Mouse (Mus musculus): ENCODE measurements around the gene Actc1. TPM values are rescaled to one million over a fixed set of nuclear protein-coding genes. Genes with fewer than 3 reads are reported as not detected.

Actc1 gene
- polyA plus RNA-seq, 1 experiment from 2014 or later = 15,377 TPM

- Histone ChIP-seq H3K4me3 (ENCODE audit: low read length) (no peak overlapping the region), H3K27me3 (ENCODE audit: control insufficient read depth, insufficient read depth, low read length) (no peaks in the 10 kb centered on the region), H3K9me3 (replicated peaks; ENCODE audit: control insufficient read depth, low read length) (no peaks in the 10 kb centered on the region), H3K4me2 (ENCODE audit: low read depth, low read length) (no peak overlapping the region), H3K36me3 (ENCODE audit: control insufficient read depth, insufficient read depth) (no peaks in the 10 kb centered on the region), H3K4me1 (ENCODE audit: control insufficient read depth, insufficient read depth, low read length) (peaks cover 7% of the 10 kb centered on the region; the same call in 1 of the 2 replicates), H3K27ac (ENCODE audit: low read length) (no peak overlapping the region), H3K9ac (ENCODE audit: low read length) (no peak overlapping the region)
- 72% methylated on average over 9 of the region's 9 CpGs for WGBS
- no peak for ATAC-seq (replicated peaks; ENCODE audit: extremely low read depth, insufficient read depth, low FRiP score)
These were observed 40.2 kb upstream of the Actc1 start for GRCm38 (mm10) chr2:114093577-114093976.

DNA sequence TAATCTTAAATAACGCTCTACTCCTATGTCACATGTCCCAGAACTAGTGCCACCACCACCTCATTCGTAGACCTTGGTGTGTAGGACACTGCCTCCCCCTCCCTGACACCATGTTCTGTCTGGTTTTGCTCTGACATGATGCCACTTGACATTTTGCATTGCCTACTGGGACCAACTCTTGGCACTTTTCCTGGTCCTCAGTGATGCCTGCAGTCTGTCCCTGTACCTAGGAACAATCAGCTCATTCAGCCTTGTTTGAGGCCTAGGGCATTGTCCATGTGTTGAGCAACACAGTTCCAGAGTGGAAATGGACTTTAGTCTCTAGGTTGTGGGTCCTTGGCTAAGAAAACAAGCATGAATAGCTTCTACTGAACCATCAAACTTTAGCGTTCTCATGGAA, 36.5 kb upstream of the Actc1 start:
- no peak for ATAC-seq (replicated peaks; ENCODE audit: extremely low read depth, insufficient read depth, low FRiP score)
- H3K9ac ChIP-seq (ENCODE audit: low read length) = no peak overlapping the region
- no peaks in the 10 kb centered on the region for H3K9me3 ChIP-seq (replicated peaks; ENCODE audit: control insufficient read depth, low read length)
- H3K36me3 ChIP-seq (ENCODE audit: control insufficient read depth, insufficient read depth) = no peaks in the 10 kb centered on the region
- WGBS = 66% methylated on average over 3 of the region's 3 CpGs
- no peak overlapping the region for H3K4me2 ChIP-seq (ENCODE audit: low read depth, low read length)
- H3K27me3 ChIP-seq (ENCODE audit: control insufficient read depth, insufficient read depth, low read length) = no peaks in the 10 kb centered on the region
- H3K27ac ChIP-seq (ENCODE audit: low read length) = no peak overlapping the region
- H3K4me1 ChIP-seq (ENCODE audit: control insufficient read depth, insufficient read depth, low read length) = 0 out of 2 replicates have a peak, but pooled peaks cover 2% of the 10 kb centered on the region
- H3K4me3 ChIP-seq (ENCODE audit: low read length) = no peak overlapping the region

DNA sequence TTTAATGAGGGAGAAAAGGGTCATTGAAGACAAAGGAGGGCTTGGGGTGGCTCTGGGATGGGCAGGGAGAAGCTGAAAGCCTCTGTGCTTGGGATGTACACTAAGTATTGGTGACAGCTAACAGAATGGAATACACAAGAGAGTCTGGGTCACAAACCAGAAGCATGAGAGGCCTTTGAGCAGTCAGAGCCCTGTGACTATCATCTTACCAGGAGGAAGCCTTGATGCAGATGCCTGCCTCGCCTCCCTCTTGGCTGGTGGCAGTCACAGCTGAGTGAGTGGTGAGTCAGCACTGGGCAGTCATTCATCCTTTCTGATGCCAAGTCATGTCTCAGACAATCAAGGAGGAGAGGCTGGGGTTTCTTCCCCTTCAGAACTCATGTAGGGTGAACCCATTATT, 33.9 kb upstream of the Actc1 start:
- Histone ChIP-seq H3K36me3 (ENCODE audit: control insufficient read depth, insufficient read depth) (no peaks in the 10 kb centered on the region), H3K27ac (ENCODE audit: low read length) (no peak overlapping the region), H3K9me3 (replicated peaks; ENCODE audit: control insufficient read depth, low read length) (no peaks in the 10 kb centered on the region), H3K4me1 (ENCODE audit: control insufficient read depth, insufficient read depth, low read length) (0 out of 2 replicates have a peak, but pooled peaks cover 2% of the 10 kb centered on the region), H3K4me3 (ENCODE audit: low read length) (no peak overlapping the region), H3K4me2 (ENCODE audit: low read depth, low read length) (no peak overlapping the region), H3K27me3 (ENCODE audit: control insufficient read depth, insufficient read depth, low read length) (no peaks in the 10 kb centered on the region), H3K9ac (ENCODE audit: low read length) (no peak overlapping the region)
- no peak for ATAC-seq (replicated peaks; ENCODE audit: extremely low read depth, insufficient read depth, low FRiP score)
- WGBS = 37% methylated on average over 1 of the region's 1 CpGs

- Histone ChIP-seq H3K27ac (ENCODE audit: low read length) (peak overlapping the region; percentile 39), H3K27me3 (ENCODE audit: control insufficient read depth, insufficient read depth, low read length) (no peaks in the 10 kb centered on the region), H3K9me3 (replicated peaks; ENCODE audit: control insufficient read depth, low read length) (no peaks in the 10 kb centered on the region; the same call in 1 of the 2 replicates), H3K36me3 (ENCODE audit: control insufficient read depth, insufficient read depth) (no peaks in the 10 kb centered on the region), H3K9ac (ENCODE audit: low read length) (no peak overlapping the region), H3K4me2 (ENCODE audit: low read depth, low read length) (no peak overlapping the region), H3K4me1 (ENCODE audit: control insufficient read depth, insufficient read depth, low read length) (0 out of 2 replicates have a peak, but pooled peaks cover 10% of the 10 kb centered on the region), H3K4me3 (ENCODE audit: low read length) (no peak overlapping the region)
- peak; percentile 63 for ATAC-seq (replicated peaks; ENCODE audit: extremely low read depth, insufficient read depth, low FRiP score)
- 25% methylated on average over 2 of the region's 2 CpGs for WGBS
These were observed 18.5 kb upstream of the Actc1 start for GRCm38 (mm10) chr2:114071876-114072275.

DNA sequence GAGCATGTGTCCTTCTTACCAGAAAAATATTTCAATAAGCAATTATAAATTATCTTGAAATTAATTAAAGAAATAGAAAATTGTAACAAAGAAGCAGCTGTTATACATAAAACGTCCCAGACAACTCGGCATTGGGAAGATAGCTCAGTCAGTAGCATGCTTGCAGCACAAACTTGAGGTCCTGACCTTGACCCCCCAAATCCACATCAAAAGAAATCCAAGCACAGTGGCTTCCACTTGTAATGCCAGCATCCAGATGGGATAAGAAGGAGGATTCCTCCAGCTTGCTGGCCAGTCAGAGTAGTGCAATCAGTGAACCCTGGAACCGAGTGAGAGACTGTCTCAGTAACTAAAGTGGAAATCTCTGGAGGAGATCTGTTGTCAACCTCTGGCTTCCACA, 12.9 kb upstream of the Actc1 start:
- no peak for ATAC-seq (replicated peaks; ENCODE audit: extremely low read depth, insufficient read depth, low FRiP score)
- 75% methylated on average over 3 of the region's 3 CpGs for WGBS
- Histone ChIP-seq H3K9me3 (replicated peaks; ENCODE audit: control insufficient read depth, low read length) (no peaks in the 10 kb centered on the region), H3K4me3 (ENCODE audit: low read length) (no peak overlapping the region), H3K27ac (ENCODE audit: low read length) (no peak overlapping the region), H3K27me3 (ENCODE audit: control insufficient read depth, insufficient read depth, low read length) (no peaks in the 10 kb centered on the region), H3K9ac (ENCODE audit: low read length) (no peak overlapping the region), H3K36me3 (ENCODE audit: control insufficient read depth, insufficient read depth) (no peaks in the 10 kb centered on the region; the same call in 1 of the 2 replicates), H3K4me2 (ENCODE audit: low read depth, low read length) (no peak overlapping the region), H3K4me1 (ENCODE audit: control insufficient read depth, insufficient read depth, low read length) (0 out of 2 replicates have a peak, but pooled peaks cover 3% of the 10 kb centered on the region)

GRCm38 (mm10) chr2:114064004-114064403, 10.7 kb upstream of the Actc1 start:
- no peak for ATAC-seq (replicated peaks; ENCODE audit: extremely low read depth, insufficient read depth, low FRiP score)
- no peaks in the 10 kb centered on the region for H3K9me3 ChIP-seq (replicated peaks; ENCODE audit: control insufficient read depth, low read length)
- H3K4me2 ChIP-seq (ENCODE audit: low read depth, low read length) = no peak overlapping the region
- H3K9ac ChIP-seq (ENCODE audit: low read length) = no peak overlapping the region
- H3K27me3 ChIP-seq (ENCODE audit: control insufficient read depth, insufficient read depth, low read length) = no peaks in the 10 kb centered on the region
- WGBS = 54% methylated on average over 2 of the region's 2 CpGs
- H3K4me3 ChIP-seq (ENCODE audit: low read length) = no peak overlapping the region
- peaks cover 3% of the 10 kb centered on the region; the same call in 1 of the 2 replicates for H3K36me3 ChIP-seq (ENCODE audit: control insufficient read depth, insufficient read depth)
- no peak overlapping the region for H3K27ac ChIP-seq (ENCODE audit: low read length)
- peaks cover 3% of the 10 kb centered on the region for H3K4me1 ChIP-seq (ENCODE audit: control insufficient read depth, insufficient read depth, low read length)

GRCm38 (mm10) chr2:114060071-114060591, 6.8 kb upstream of the Actc1 start:
- no peak overlapping the region for H3K27ac ChIP-seq (ENCODE audit: low read length)
- H3K4me1 ChIP-seq (ENCODE audit: control insufficient read depth, insufficient read depth, low read length) = peaks cover 3% of the 10 kb centered on the region
- H3K36me3 ChIP-seq (ENCODE audit: control insufficient read depth, insufficient read depth) = peaks cover 3% of the 10 kb centered on the region; the same call in 1 of the 2 replicates
- no peaks in the 10 kb centered on the region for H3K27me3 ChIP-seq (ENCODE audit: control insufficient read depth, insufficient read depth, low read length)
- H3K9ac ChIP-seq (ENCODE audit: low read length) = no peak overlapping the region
- H3K9me3 ChIP-seq (replicated peaks; ENCODE audit: control insufficient read depth, low read length) = no peaks in the 10 kb centered on the region
- no peak overlapping the region for H3K4me2 ChIP-seq (ENCODE audit: low read depth, low read length)
- 54% methylated on average over 6 of the region's 6 CpGs for WGBS
- H3K4me3 ChIP-seq (ENCODE audit: low read length) = no peak overlapping the region
- ATAC-seq (replicated peaks; ENCODE audit: extremely low read depth, insufficient read depth, low FRiP score) = no peak

DNA sequence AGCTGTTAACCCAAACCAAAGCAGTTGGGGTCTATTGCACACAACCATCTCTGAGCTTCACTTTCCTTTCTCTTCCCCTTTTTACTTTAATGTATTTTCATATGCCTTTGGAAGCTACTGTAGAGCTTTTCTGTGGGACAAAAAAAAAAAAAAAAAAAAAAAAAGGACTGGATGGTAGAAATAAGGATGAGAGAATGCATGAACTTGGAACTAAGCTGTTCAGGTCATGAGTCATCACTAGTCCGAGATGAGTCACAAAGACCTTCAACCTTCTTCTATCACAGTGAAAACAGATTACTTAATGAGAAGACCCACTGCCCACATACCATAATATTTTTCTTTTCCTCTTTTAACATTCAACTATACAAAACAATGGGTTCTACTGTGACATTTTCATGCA, 6.3 kb upstream of the Actc1 start:
- no peak overlapping the region for H3K9ac ChIP-seq (ENCODE audit: low read length)
- H3K27ac ChIP-seq (ENCODE audit: low read length) = no peak overlapping the region
- H3K36me3 ChIP-seq (ENCODE audit: control insufficient read depth, insufficient read depth) = peaks cover 3% of the 10 kb centered on the region; the same call in 1 of the 2 replicates
- H3K4me1 ChIP-seq (ENCODE audit: control insufficient read depth, insufficient read depth, low read length) = peaks cover 3% of the 10 kb centered on the region
- no peak for ATAC-seq (replicated peaks; ENCODE audit: extremely low read depth, insufficient read depth, low FRiP score)
- no peak overlapping the region for H3K4me2 ChIP-seq (ENCODE audit: low read depth, low read length)
- H3K4me3 ChIP-seq (ENCODE audit: low read length) = no peak overlapping the region
- WGBS = 31% methylated on average over 1 of the region's 1 CpGs
- no peaks in the 10 kb centered on the region for H3K9me3 ChIP-seq (replicated peaks; ENCODE audit: control insufficient read depth, low read length)
- H3K27me3 ChIP-seq (ENCODE audit: control insufficient read depth, insufficient read depth, low read length) = no peaks in the 10 kb centered on the region

DNA sequence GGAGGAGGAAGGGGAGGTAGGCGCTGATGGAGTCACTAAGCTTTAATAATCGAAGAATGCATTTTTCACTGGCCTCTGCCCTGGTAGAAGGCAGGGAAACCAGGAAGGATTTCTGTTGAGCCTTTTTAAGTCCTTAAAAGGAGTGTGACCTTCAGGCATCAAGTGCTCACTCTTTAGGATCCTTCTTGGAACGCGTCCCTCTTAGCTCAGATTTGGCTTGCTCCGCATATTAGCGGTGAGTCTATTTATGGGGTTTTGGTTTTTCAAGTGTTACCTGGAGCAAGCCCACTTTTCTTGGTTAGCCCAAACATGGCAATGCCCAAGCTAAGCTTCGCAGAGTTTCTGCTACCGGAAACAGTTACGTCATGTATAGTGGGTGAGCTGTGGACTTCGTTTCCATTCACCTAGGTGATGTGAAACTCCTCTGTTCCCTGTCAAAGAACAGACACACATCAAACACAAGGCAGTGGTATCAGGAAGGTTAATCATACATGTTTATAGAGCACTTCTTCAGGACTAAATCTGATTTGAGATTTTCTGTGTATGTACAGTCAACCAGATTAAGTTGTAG, 5.0 kb upstream of the Actc1 start:
- Histone ChIP-seq H3K27me3 (ENCODE audit: control insufficient read depth, insufficient read depth, low read length) (no peaks in the 10 kb centered on the region), H3K9ac (ENCODE audit: low read length) (peak overlapping the region; percentile 64), H3K36me3 (ENCODE audit: control insufficient read depth, insufficient read depth) (peaks cover 3% of the 10 kb centered on the region; the same call in 1 of the 2 replicates), H3K4me3 (ENCODE audit: low read length) (peak overlapping the region; percentile 35), H3K4me2 (ENCODE audit: low read depth, low read length) (peak overlapping the region; percentile 59), H3K9me3 (replicated peaks; ENCODE audit: control insufficient read depth, low read length) (no peaks in the 10 kb centered on the region), H3K4me1 (ENCODE audit: control insufficient read depth, insufficient read depth, low read length) (peaks cover 6% of the 10 kb centered on the region), H3K27ac (ENCODE audit: low read length) (peak overlapping the region; percentile 96)
- no peak for ATAC-seq (replicated peaks; ENCODE audit: extremely low read depth, insufficient read depth, low FRiP score)
- 45% methylated on average over 10 of the region's 10 CpGs for WGBS

Measured in heart, embryonic 16.5 days (tissue).